Mouse (Mus musculus) embryonic facial prominence, embryonic 15.5 days (tissue): ENCODE measurements at regions not wholly inside any gene's neighbourhood (a gene's known extent, or its start where the extent isn't known, plus 50 kb on each side); places are given as distances from the start of the nearest gene placed in this dataset.
A peak's percentile ranks its signal among the peaks of the same experiment; 100 is the strongest.

Experiments used
- ATAC-seq: fragments of 200-750 bp; cut with Nextera tagmentation; 2 replicates; pipeline ENCODE4 v1.8.0; 2017; ENCODE audit warnings: low read depth, moderate TSS enrichment; ENCODE audit not compliant: insufficient number of reproducible peaks, low FRiP score, low TSS enrichment
- H3K27ac ChIP-seq: fragments of 300-500 bp; sonication (generic); replicated peaks from 2 replicates; pipeline ENCODE4 v1.5.1; 2015; ENCODE audit warnings: mild to moderate bottlenecking, inconsistent platforms
- H3K27me3 ChIP-seq: fragments of 300-500 bp; sonication (generic); 2 replicates; pipeline ENCODE4 v1.6.1; 2015; ENCODE audit warnings: inconsistent platforms
- H3K36me3 ChIP-seq: fragments of 300-500 bp; sonication (generic); 2 replicates; pipeline ENCODE4 v1.6.1; 2015; ENCODE audit warnings: mild to moderate bottlenecking, inconsistent platforms
- H3K4me1 ChIP-seq: fragments of 300-500 bp; sonication (generic); 2 replicates; pipeline ENCODE4 v1.6.1; 2015; ENCODE audit warnings: inconsistent platforms
- H3K4me2 ChIP-seq: fragments of 300-500 bp; sonication (generic); replicated peaks from 2 replicates; pipeline ENCODE4 v1.6.1; 2015; ENCODE audit warnings: mild to moderate bottlenecking, inconsistent platforms
- H3K4me3 ChIP-seq: fragments of 300-500 bp; sonication (generic); replicated peaks from 2 replicates; pipeline ENCODE4 v1.5.1; 2015; ENCODE audit warnings: mild to moderate bottlenecking, inconsistent platforms
- H3K9ac ChIP-seq: fragments of 300-500 bp; sonication (generic); 2 replicates; pipeline ENCODE4 v1.6.1; 2015; ENCODE audit warnings: inconsistent platforms
- H3K9me3 ChIP-seq: fragments of 300-500 bp; sonication (generic); replicated peaks from 2 replicates; pipeline ENCODE4 v1.6.1; 2016; ENCODE audit warnings: inconsistent platforms
- WGBS: fragments of 180-500 bp; shearing (Covaris S2); methylation state at CpG from one replicate; pipeline ENCODE4 v1.1.7; 2015; 5-methylcytosine and 5-hydroxymethylcytosine counted together

GRCm38 (mm10) chr19:21119477-21119876, 152.6 kb upstream of the Zfand5 start:
- ATAC-seq, result no peak
- WGBS, result 61% methylated on average over 6 of the region's 6 CpGs
- no peak overlapping the region for H3K27ac ChIP-seq

GRCm38 (mm10) chr19:21118782-21119181, 153.3 kb upstream of the Zfand5 start:
- H3K36me3 ChIP-seq, result no peaks in the 10 kb centered on the region
- no peaks in the 10 kb centered on the region for H3K4me1 ChIP-seq
- H3K27me3 ChIP-seq, result no peaks in the 10 kb centered on the region
- H3K4me3 ChIP-seq, result no peak overlapping the region
- H3K27ac ChIP-seq, result no peak overlapping the region
- H3K9ac ChIP-seq, result no peak overlapping the region
- 75% methylated on average over 4 of the region's 4 CpGs for WGBS
- no peak for ATAC-seq
- H3K9me3 ChIP-seq, result no peaks in the 10 kb centered on the region
- H3K4me2 ChIP-seq, result no peak overlapping the region

More at GRCm38 (mm10) chr19:21119477-21119876, 152.6 kb upstream of the Zfand5 start:
- Histone ChIP-seq H3K9ac (no peak overlapping the region), H3K27me3 (no peaks in the 10 kb centered on the region), H3K4me3 (no peak overlapping the region), H3K4me1 (no peaks in the 10 kb centered on the region), H3K36me3 (no peaks in the 10 kb centered on the region), H3K9me3 (no peaks in the 10 kb centered on the region), H3K4me2 (no peak overlapping the region)

GRCm38 (mm10) chr19:21115693-21116092, 156.4 kb upstream of the Zfand5 start:
- H3K9ac ChIP-seq, result no peak overlapping the region
- no peaks in the 10 kb centered on the region for H3K27me3 ChIP-seq
- H3K36me3 ChIP-seq, result no peaks in the 10 kb centered on the region
- 79% methylated on average over 2 of the region's 2 CpGs for WGBS
- ATAC-seq, result no peak
- H3K4me2 ChIP-seq, result no peak overlapping the region
- no peak overlapping the region for H3K27ac ChIP-seq
- H3K4me3 ChIP-seq, result no peak overlapping the region
- no peaks in the 10 kb centered on the region for H3K4me1 ChIP-seq
- H3K9me3 ChIP-seq, result no peaks in the 10 kb centered on the region

- no peak for ATAC-seq
- Histone ChIP-seq H3K4me1 (peaks cover 1% of the 10 kb centered on the region; the same call in 1 of the 2 replicates), H3K27me3 (no peaks in the 10 kb centered on the region), H3K27ac (no peak overlapping the region), H3K36me3 (no peaks in the 10 kb centered on the region), H3K4me2 (no peak overlapping the region), H3K9ac (no peak overlapping the region), H3K4me3 (no peak overlapping the region), H3K9me3 (no peaks in the 10 kb centered on the region)
- 87% methylated on average over 5 of the region's 5 CpGs for WGBS
Observed at GRCm38 (mm10) chr19:21111836-21112235, 157.8 kb upstream of the Tmc1 start.

- Histone ChIP-seq H3K9me3 (no peaks in the 10 kb centered on the region), H3K27me3 (no peaks in the 10 kb centered on the region)
- 78% methylated on average over 2 of the region's 2 CpGs for WGBS
Observed at GRCm38 (mm10) chr19:21108311-21108710, 154.3 kb upstream of the Tmc1 start.

GRCm38 (mm10) chr19:21107741-21108140, 153.7 kb upstream of the Tmc1 start:
- Histone ChIP-seq H3K9me3 (no peaks in the 10 kb centered on the region), H3K4me3 (no peak overlapping the region), H3K36me3 (no peaks in the 10 kb centered on the region), H3K27me3 (no peaks in the 10 kb centered on the region), H3K4me1 (peaks cover 7% of the 10 kb centered on the region), H3K27ac (no peak overlapping the region), H3K4me2 (no peak overlapping the region), H3K9ac (no peak overlapping the region)
- 0 out of 2 replicates have a peak, but pooled peaks have one; percentile 34 for ATAC-seq
- 73% methylated on average over 3 of the region's 3 CpGs for WGBS

More at GRCm38 (mm10) chr19:21108311-21108710, 154.3 kb upstream of the Tmc1 start:
- no peaks in the 10 kb centered on the region for H3K36me3 ChIP-seq
- no peak overlapping the region for H3K4me2 ChIP-seq
- no peak for ATAC-seq
- H3K27ac ChIP-seq, result no peak overlapping the region
- H3K4me1 ChIP-seq, result peaks cover 7% of the 10 kb centered on the region
- no peak overlapping the region for H3K4me3 ChIP-seq
- H3K9ac ChIP-seq, result no peak overlapping the region

- no peak for ATAC-seq
- Histone ChIP-seq H3K4me1 (peaks cover 7% of the 10 kb centered on the region), H3K27ac (no peak overlapping the region), H3K4me2 (no peak overlapping the region), H3K9ac (no peak overlapping the region), H3K27me3 (no peaks in the 10 kb centered on the region), H3K4me3 (no peak overlapping the region), H3K36me3 (no peaks in the 10 kb centered on the region), H3K9me3 (no peaks in the 10 kb centered on the region)
- 58% methylated on average over 4 of the region's 4 CpGs for WGBS
Observed at GRCm38 (mm10) chr19:21107275-21107674, 153.3 kb upstream of the Tmc1 start.

- ATAC-seq, result no peak
- Histone ChIP-seq H3K36me3 (no peaks in the 10 kb centered on the region), H3K4me2 (no peak overlapping the region), H3K4me3 (no peak overlapping the region), H3K27me3 (no peaks in the 10 kb centered on the region), H3K27ac (0 out of 2 replicates have a peak overlapping the region, but pooled peaks have one; percentile 7), H3K9me3 (no peaks in the 10 kb centered on the region), H3K9ac (no peak overlapping the region), H3K4me1 (peaks cover 7% of the 10 kb centered on the region)
- 76% methylated on average over 10 of the region's 10 CpGs for WGBS
Observed at GRCm38 (mm10) chr19:21106766-21107165, 152.8 kb upstream of the Tmc1 start.

- ATAC-seq, result no peak
- Histone ChIP-seq H3K36me3 (no peaks in the 10 kb centered on the region), H3K4me1 (peaks cover 7% of the 10 kb centered on the region), H3K27me3 (no peaks in the 10 kb centered on the region), H3K9me3 (no peaks in the 10 kb centered on the region), H3K9ac (no peak overlapping the region), H3K27ac (0 out of 2 replicates have a peak overlapping the region, but pooled peaks have one; percentile 34), H3K4me2 (no peak overlapping the region), H3K4me3 (no peak overlapping the region)
- WGBS, result 30% methylated on average over 6 of the region's 6 CpGs
Observed at GRCm38 (mm10) chr19:21106241-21106669, 152.3 kb upstream of the Tmc1 start.

- Histone ChIP-seq H3K4me1 (peaks cover 7% of the 10 kb centered on the region), H3K4me2 (no peak overlapping the region), H3K9ac (no peak overlapping the region), H3K36me3 (no peaks in the 10 kb centered on the region), H3K27ac (peak overlapping the region; percentile 55; the same call in 1 of the 2 replicates), H3K4me3 (no peak overlapping the region), H3K27me3 (no peaks in the 10 kb centered on the region), H3K9me3 (no peaks in the 10 kb centered on the region)
- no peak for ATAC-seq
- WGBS, result 76% methylated on average over 6 of the region's 6 CpGs
Observed at GRCm38 (mm10) chr19:21105004-21105403, 151.0 kb upstream of the Tmc1 start.

- 62% methylated on average over 8 of the region's 8 CpGs for WGBS
- Histone ChIP-seq H3K4me1 (peaks cover 7% of the 10 kb centered on the region), H3K27ac (0 out of 2 replicates have a peak overlapping the region, but pooled peaks have one; percentile 55), H3K4me3 (no peak overlapping the region), H3K27me3 (no peaks in the 10 kb centered on the region), H3K36me3 (no peaks in the 10 kb centered on the region), H3K4me2 (no peak overlapping the region), H3K9ac (no peak overlapping the region), H3K9me3 (no peaks in the 10 kb centered on the region)
- peak; percentile 83 for ATAC-seq
Observed at GRCm38 (mm10) chr19:21104462-21104936, 150.5 kb upstream of the Tmc1 start.
